Mouse (Mus musculus): Measurements from ENCODE around the gene Cacna1d. TPM values are rescaled to one million over a fixed set of nuclear protein-coding genes. Genes with fewer than 3 reads are reported as not detected.

The Cacna1d gene
- total and polyA plus RNA-seq, 3 experiments = not detected

- H3K4me3 ChIP-seq (ENCODE audit: control insufficient read depth in 1 of 2, insufficient read depth in 1 of 2, low read depth in 2 of 2, low read length in 2 of 2) = no peak overlapping the region
- no peak for TF ChIP-seq TBP (IDR thresholded peaks at IDR 0.05; ENCODE audit: low read depth, low read length)
- no peak for TF ChIP-seq POLR2AphosphoS5 (IDR thresholded peaks at IDR 0.05; ENCODE audit: borderline replicate concordance, low read depth, low read length)
- TF ChIP-seq CHD2 (IDR thresholded peaks at IDR 0.05; ENCODE audit: low read length) = no peak
- no peak for TF ChIP-seq ELF1 (IDR thresholded peaks at IDR 0.05; ENCODE audit: low read depth, low read length)
- TF ChIP-seq MYC (IDR thresholded peaks at IDR 0.05; ENCODE audit: low read depth, low read length) = no peak
- no peak for TF ChIP-seq USF1 (IDR thresholded peaks at IDR 0.05; ENCODE audit: low read depth, low read length)
- no peak for TF ChIP-seq MAX (IDR thresholded peaks at IDR 0.05; ENCODE audit: low read length)
- no peak for TF ChIP-seq ZC3H11A (IDR thresholded peaks at IDR 0.05; ENCODE audit: low read depth, low read length)
- TF ChIP-seq MYB (IDR thresholded peaks at IDR 0.05; ENCODE audit: low read depth, low read length) = no peak
- no peak for TF ChIP-seq POLR2AphosphoS2 (IDR thresholded peaks at IDR 0.05; ENCODE audit: low read length)
- no peaks in the 10 kb centered on the region for H3K27me3 ChIP-seq (ENCODE audit: control insufficient read depth in 1 of 2, insufficient read depth in 2 of 2, low read length in 2 of 2)
- no peak overlapping the region for H3K27ac ChIP-seq (ENCODE audit: control insufficient read depth, low read depth, low read length)
- H3K9me3 ChIP-seq (replicated peaks; ENCODE audit: insufficient read depth, low read length) = no peaks in the 10 kb centered on the region
- no peak overlapping the region for H3K9ac ChIP-seq (ENCODE audit: control insufficient read depth, low read depth, low read length, poor library complexity, severe bottlenecking)
- peaks cover 0 to 6% of the 10 kb centered on the region in 2 experiments; a peak in 2 of 4 replicates for H3K36me3 ChIP-seq (ENCODE audit: control insufficient read depth in 1 of 2, insufficient read depth in 2 of 2, low read length in 2 of 2)
- H3K4me1 ChIP-seq (ENCODE audit: control insufficient read depth in 1 of 2, insufficient read depth in 2 of 2, low read length in 2 of 2) = peaks cover 3 to 6% of the 10 kb centered on the region in 2 experiments; a peak in 3 of 4 replicates
- no peaks in the 10 kb centered on the region for H3K79me2 ChIP-seq (ENCODE audit: control insufficient read depth, insufficient read depth, low read length, poor library complexity)
- DNase-seq (ENCODE audit: low read depth, low spot score) = no peak
These were observed 468.8 kb downstream of the Cacna1d start for GRCm38 (mm10) chr14:30022471-30022870.

- Histone ChIP-seq H3K9me3 (replicated peaks; ENCODE audit: insufficient read depth, low read length) (no peaks in the 10 kb centered on the region), H3K79me2 (ENCODE audit: control insufficient read depth, insufficient read depth, low read length, poor library complexity) (no peaks in the 10 kb centered on the region), H3K27me3 (ENCODE audit: control insufficient read depth in 1 of 2, insufficient read depth in 2 of 2, low read length in 2 of 2) (no peaks in the 10 kb centered on the region; a peak in 1 of 4 replicates), H3K4me3 (ENCODE audit: control insufficient read depth in 1 of 2, insufficient read depth in 1 of 2, low read depth in 2 of 2, low read length in 2 of 2) (no peak overlapping the region), H3K9ac (ENCODE audit: control insufficient read depth, low read depth, low read length, poor library complexity, severe bottlenecking) (no peak overlapping the region), H3K27ac (ENCODE audit: control insufficient read depth, low read depth, low read length) (no peak overlapping the region), H3K36me3 (ENCODE audit: control insufficient read depth in 1 of 2, insufficient read depth in 2 of 2, low read length in 2 of 2) (peaks cover 0 to 6% of the 10 kb centered on the region in 2 experiments; a peak in 2 of 4 replicates), H3K4me1 (ENCODE audit: control insufficient read depth in 1 of 2, insufficient read depth in 2 of 2, low read length in 2 of 2) (peaks cover under 1 to 4% of the 10 kb centered on the region in 2 experiments; a peak in 3 of 4 replicates)
- TF ChIP-seq RCOR1 (IDR thresholded peaks at IDR 0.05; ENCODE audit: low read depth, low read length) (no peak), HCFC1 (IDR thresholded peaks at IDR 0.05; ENCODE audit: low read depth, low read length) (no peak), MAX (IDR thresholded peaks at IDR 0.05; ENCODE audit: low read length) (no peak), MXI1 (IDR thresholded peaks at IDR 0.05; ENCODE audit: low read depth, low read length) (no peak), USF1 (IDR thresholded peaks at IDR 0.05; ENCODE audit: low read depth, low read length) (no peak), ETS1 (IDR thresholded peaks at IDR 0.05; ENCODE audit: low read depth, low read length) (no peak), NELFE (IDR thresholded peaks at IDR 0.05; ENCODE audit: low read depth, low read length) (no peak), ZC3H11A (IDR thresholded peaks at IDR 0.05; ENCODE audit: low read depth, low read length) (no peak), TAL1 (IDR thresholded peaks at IDR 0.05; ENCODE audit: low read length) (no peak), ZKSCAN1 (IDR thresholded peaks at IDR 0.05; ENCODE audit: low read depth, low read length) (no peak)
- DNase-seq (ENCODE audit: low read depth, low spot score) = no peak
These were observed 471.3 kb downstream of the Cacna1d start for GRCm38 (mm10) chr14:30019792-30020575.

Measured in MEL (cell line).